Mouse (Mus musculus): ENCODE measurements around the gene Camk1.
A peak's percentile ranks its signal among the peaks of the same experiment; 100 is the strongest.
"Not testable (repeated sequence)": the region's sequence is repeated elsewhere in the genome, so short reads cannot be mapped to it uniquely, and the experiment has no call there.

Gene Camk1

DNA sequence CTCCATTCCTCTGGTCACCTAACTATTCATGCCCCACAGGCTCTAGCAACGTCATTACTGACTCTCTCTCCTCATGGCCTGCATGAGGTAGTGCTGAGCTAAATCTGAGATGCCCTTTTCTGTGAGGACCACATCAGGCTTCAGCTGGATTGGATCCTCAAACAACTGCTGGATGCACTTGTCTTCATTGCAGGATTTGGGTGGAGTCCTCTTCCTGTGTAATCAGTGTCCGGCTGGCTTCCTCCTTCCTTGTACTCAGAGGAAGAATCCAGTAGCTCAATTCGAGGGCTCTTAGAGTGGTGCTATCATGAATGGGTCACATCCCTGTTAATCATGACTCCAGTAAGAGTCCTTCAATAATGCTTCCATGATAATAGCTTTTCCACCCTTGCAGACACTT, 9.9 kb upstream of the Camk1 start:
- DNase-seq, result no peak

GRCm38 (mm10) chr6:113352820-113353219, 9.0 kb upstream of the Camk1 start:
- DNase-seq, result no peak

GRCm38 (mm10) chr6:113351653-113352052, 7.9 kb upstream of the Camk1 start:
- DNase-seq, result no peak

- DNase-seq, result no peak
These were observed 7.4 kb upstream of the Camk1 start for GRCm38 (mm10) chr6:113351161-113351560.

- no peak for DNase-seq
These were observed 6.8 kb upstream of the Camk1 start for GRCm38 (mm10) chr6:113350538-113350937.

DNA sequence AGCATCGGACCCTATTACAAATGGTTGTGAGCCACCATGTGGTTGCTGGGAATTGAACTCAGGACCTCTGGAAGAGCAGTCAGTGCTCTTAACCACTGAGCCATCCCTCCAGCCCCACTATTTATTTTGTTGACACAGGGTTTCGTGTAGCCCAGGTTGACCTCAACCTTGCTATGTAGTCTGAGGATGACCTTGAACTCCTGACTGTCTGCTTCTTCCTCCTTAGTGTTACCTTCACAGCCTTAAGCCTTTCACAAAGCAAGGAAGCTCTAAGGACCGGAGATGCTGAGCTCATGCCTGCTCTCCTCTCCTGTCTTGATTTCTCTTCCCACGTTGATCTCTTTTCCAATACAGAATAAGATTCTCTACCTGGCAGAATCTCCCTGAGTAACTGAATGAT, 3.1 kb upstream of the Camk1 start:
- DNase-seq, result no peak

DNA sequence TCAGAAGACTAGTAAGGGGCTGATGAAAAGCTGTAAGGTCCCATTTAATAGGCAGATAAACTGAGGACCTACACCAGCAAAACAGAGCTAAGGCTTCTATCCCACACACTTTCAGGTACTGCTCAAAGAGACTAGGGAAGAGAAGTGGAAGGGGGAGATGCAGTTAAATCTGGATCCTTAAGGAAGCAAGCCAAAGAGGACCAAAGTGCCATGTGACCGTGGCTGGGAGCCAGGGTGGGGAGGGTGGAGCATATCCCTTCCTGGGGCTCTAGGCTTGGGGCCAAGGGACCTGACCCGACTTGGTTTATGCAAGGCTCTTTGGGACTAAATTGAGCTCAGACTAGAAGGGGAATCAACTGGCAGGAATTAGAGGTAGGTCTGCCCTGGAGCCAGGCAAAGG, 537 bp upstream of the Camk1 start:
- DNase-seq, result peak; percentile 95

GRCm38 (mm10) chr6:113342297-113342696, 1.5 kb downstream of the Camk1 start:
- DNase-seq, result no peak

DNA sequence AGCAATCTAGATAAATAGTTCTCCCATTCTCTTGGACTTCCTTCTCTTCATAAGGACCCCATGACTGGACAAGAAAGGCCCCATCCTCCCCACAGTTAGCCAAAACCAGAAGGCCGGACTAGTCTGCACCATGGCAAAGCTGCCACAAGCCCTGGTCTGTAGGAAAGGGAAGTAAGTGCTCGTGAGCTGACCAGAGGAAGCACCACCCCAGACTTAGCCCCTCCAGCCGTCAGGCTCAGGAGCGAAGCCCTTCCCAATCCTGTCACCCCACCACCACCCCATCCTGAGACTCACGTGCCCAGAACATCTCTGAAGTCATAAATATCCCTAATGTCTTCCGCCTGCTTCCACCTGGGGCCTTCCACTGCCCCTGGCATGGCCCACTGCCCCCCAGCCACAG, 2.2 kb downstream of the Camk1 start:
- DNase-seq, result no peak

- DNase-seq, result no peak
These were observed 6.7 kb downstream of the Camk1 start for GRCm38 (mm10) chr6:113336852-113337620.

DNA sequence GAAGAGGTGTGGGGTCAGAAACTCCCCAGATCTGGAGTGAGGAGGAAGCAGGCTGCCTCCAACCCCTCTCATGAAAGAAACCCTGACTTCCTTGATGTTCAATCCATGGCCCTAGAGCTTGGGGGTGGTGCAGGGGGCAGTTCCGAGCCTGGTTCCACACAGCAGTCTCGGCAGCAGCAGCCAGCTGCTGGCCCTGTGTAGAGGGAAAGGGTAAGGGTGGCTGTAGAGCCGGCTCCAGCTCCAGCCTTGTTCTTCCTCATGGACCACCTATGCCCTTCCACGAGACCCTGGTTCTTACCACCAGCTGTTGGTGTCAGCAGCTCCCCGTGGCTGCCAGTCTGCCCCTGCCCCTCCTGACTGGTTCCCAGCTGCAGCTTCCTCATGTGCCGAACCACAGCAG, 9.6 kb downstream of the Camk1 start:
- no peak for DNase-seq

- peak; percentile 89 for DNase-seq
These were observed 10.4 kb downstream of the Camk1 start for GRCm38 (mm10) chr6:113333137-113333950.

GRCm38 (mm10) chr6:113332734-113333133, 11.1 kb downstream of the Camk1 start:
- not testable (repeated sequence) for DNase-seq

DNA sequence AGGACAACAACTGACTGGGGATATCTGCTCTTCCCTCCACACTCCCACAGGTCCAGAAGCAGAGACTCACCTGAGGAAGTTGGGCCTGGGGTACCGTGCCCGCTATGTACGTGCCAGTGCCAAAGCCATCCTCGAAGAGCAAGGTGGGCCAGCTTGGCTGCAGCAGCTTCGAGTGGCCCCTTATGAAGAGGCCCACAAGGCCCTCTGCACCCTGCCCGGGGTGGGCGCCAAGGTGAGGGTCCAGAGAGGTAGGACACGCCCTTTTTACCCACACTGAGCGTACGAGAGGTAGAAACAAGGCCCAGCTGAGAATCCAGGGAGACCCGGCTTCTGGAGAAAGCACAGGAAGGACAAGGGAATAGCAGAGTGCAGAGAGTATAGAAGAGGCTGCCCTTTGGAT, 12.1 kb downstream of the Camk1 start:
- DNase-seq, result no peak

DNA sequence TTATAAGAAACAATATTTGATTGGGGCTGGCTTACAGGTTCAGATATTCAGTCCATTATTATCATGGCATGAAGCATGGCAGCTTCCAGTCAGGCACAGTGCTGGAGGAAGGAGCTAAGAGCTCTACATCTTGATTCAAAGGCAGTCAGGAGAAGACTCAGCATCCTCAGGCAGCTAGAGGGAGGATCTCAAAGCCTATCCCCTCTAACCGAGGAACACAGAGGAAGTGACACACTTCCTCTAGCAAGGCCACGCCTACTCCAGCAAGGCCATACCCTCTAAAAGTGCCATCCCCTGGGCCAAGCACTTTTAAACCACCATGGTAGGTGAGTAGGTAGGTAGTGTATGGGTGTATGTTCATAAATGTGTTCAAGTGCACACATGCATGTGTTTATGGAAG, 13.2 kb downstream of the Camk1 start:
- no peak for DNase-seq

DNA sequence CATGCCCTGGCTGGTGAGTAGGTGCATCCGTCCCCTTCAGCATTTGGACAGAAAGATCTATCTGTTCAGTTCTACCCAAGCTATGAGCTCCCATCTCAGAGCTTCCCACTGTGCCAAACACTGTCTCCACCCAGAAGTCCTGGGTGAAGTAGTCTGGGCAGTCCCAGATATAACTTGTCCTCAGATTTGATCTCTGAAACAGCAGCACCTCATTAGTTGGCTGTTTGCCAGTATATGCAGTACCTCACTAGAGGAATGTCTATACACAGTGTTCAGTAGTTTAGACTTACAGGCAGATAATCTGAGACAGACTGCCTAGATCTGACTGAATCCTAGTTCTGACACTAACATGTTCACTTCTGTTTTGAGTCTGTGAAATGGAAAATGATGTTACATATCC, 14.4 kb downstream of the Camk1 start:
- no peak for DNase-seq

GRCm38 (mm10) chr6:113326533-113327315, 17.1 kb downstream of the Camk1 start, which contains the start of gene Ogg1:
Gene Ogg1, plus strand, starts transcription at chr6:113326972.
- DNase-seq, result peak; percentile 100

GRCm38 (mm10) chr6:113315972-113316371, 27.8 kb downstream of the Camk1 start:
- no peak for DNase-seq

DNA sequence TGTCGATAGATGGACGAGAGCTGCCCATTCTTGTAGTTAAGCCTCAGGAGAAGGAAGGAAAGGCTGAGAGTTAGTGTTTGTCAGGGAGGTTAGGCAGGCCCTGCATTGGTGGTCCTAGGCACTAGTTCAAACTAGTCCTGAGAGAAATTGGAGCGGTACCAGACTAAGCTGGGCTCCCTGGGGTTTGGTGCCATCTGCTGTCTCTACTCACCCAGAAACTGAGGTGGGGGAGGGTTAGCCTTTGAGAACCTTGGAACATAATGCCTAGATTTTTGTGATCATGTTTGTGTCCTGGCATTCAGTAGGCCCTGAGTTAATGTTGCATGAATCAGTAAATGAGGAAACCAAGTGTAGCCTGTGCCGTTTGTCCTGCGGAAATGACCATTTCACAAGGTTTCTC, 35.6 kb downstream of the Camk1 start:
- DNase-seq, result peak; percentile 50

- peak; percentile 53 for DNase-seq
These were observed 36.2 kb downstream of the Camk1 start for GRCm38 (mm10) chr6:113307481-113308121.

GRCm38 (mm10) chr6:113306986-113307349, 36.8 kb downstream of the Camk1 start, which contains the start of gene Brpf1:
Gene Brpf1, plus strand, starts transcription at chr6:113307137.
- no peak for DNase-seq

DNA sequence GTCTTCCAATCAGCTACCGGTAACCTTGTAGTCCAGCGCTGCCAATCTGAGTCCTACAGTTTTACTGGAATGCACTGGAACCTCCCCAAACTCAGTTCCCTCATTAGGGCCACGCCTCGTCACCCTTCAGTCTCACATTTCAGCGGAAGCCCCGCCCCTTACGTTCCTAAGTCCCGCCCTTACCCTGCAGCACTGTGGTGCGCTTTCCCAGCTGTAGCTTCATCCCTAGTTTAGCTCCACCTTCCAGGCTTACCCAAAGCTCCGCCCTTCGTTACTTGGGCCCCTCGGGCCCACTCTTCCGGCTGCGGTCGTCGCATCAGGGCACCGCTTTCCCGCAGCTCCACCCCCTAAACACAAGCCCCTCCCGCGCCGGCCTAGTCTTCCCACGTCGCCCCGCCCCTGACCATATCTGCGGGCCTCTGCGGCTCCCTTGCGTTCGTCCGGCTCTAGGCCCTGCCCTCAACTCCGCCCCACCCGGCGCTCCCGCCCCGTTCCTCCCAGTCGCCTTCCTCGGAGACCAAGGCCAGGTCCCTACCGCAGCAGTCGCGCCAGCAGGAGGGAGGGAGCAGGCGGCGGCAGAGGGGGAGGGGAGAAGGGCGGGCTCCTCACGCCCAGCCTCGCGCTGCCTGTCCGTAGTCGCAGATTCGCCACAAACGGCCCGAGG, 37.3 kb downstream of the Camk1 start:
- peak; percentile 100 for DNase-seq
